Mouse (Mus musculus) stomach, embryonic 15.5 days (tissue): ENCODE data around the gene Btla. TPM values are rescaled to one million over a fixed set of nuclear protein-coding genes. Genes with fewer than 3 reads are reported as not detected.

Source experiments
- ATAC-seq: fragments of 200-750 bp; cut with Nextera tagmentation; 2 replicates; pipeline ENCODE4 v1.8.0; 2017; ENCODE audit warnings: low read depth, moderate number of reproducible peaks, moderate TSS enrichment; ENCODE audit not compliant: insufficient read depth, low FRiP score
- H3K27ac ChIP-seq: fragments of 300-500 bp; sonication (generic); 2 replicates; pipeline ENCODE4 v1.5.1; 2015; ENCODE audit warnings: mild to moderate bottlenecking, inconsistent platforms
- H3K27me3 ChIP-seq: fragments of 300-500 bp; sonication (generic); replicated peaks from 2 replicates; pipeline ENCODE4 v1.6.1; 2015; ENCODE audit warnings: inconsistent platforms
- H3K36me3 ChIP-seq: fragments of 300-500 bp; sonication (generic); 2 replicates; pipeline ENCODE4 v1.6.1; 2015; ENCODE audit warnings: inconsistent platforms
- H3K4me1 ChIP-seq: fragments of 300-500 bp; sonication (generic); 2 replicates; pipeline ENCODE4 v1.6.1; 2015; ENCODE audit warnings: inconsistent platforms
- H3K4me2 ChIP-seq: fragments of 300-500 bp; sonication (generic); 2 replicates; pipeline ENCODE4 v1.6.1; 2015; ENCODE audit warnings: mild to moderate bottlenecking, inconsistent platforms
- H3K4me3 ChIP-seq: fragments of 300-500 bp; sonication (generic); replicated peaks from 2 replicates; pipeline ENCODE4 v1.5.1; 2015; ENCODE audit warnings: inconsistent platforms
- H3K9ac ChIP-seq: fragments of 300-500 bp; sonication (generic); 2 replicates; pipeline ENCODE4 v1.6.1; 2015; ENCODE audit warnings: inconsistent platforms
- H3K9me3 ChIP-seq: fragments of 300-500 bp; sonication (generic); 2 replicates; pipeline ENCODE4 v1.6.1; 2016; ENCODE audit warnings: inconsistent platforms
- WGBS: fragments of 180-500 bp; shearing (Covaris S2); methylation state at CpG from one replicate; pipeline ENCODE4 v1.1.7; 2015; 5-methylcytosine and 5-hydroxymethylcytosine counted together
- polyA plus RNA-seq: library from polyadenylated mRNA; unstranded; fragments of >200 nt; fragmentation: Nextera tagmentation; extraction: Ambion mirVana; gene quantifications from 2 replicates; pipeline ENCODE4 v1.2.1, GENCODE M21; 2015

Gene Btla
- polyA plus RNA-seq, 1 experiment from 2014 or later: 0.33 TPM

DNA sequence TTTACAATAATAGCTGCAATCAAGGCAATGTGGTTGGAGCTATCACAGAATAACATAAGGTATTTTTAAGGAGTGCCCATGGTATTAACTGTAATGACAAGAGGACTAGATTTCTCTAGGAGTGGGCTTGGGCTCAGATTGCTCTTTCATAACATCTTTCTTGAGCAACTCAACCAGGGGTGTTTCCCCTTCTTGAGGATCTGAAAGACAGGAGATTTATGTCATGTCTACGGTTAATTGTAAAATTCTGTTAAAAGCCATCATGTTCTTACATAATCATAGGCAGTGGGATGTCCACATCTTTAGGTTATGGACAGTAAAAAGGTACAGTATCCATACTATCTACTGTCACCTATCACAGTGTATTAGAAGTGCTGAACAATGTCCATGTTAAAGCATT is 7.2 kb downstream of the Btla start:
- WGBS: 78% methylated on average over 1 of the region's 1 CpGs

DNA sequence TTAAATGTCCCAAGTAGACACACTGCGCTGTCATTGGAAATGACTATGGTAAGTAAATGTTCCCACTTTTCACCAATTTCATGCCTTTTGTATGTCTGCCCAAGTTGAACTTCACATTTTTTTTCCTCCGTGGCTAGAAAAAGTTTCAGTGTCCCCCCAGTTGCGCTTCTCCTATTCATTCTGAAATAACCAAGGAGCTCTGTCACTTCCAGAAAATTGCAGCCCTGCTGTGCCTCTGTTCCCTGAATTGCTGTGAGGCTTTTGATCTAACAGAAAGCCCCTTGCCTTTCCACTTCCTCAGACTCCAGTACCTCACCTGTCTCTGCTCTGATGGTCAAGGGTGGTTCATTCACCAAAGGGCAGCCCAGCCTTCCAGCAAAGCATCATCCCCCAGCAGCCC is 8.9 kb downstream of the Btla start:
- Histone ChIP-seq H3K27me3 (no peaks in the 10 kb centered on the region), H3K36me3 (no peaks in the 10 kb centered on the region), H3K9ac (no peak overlapping the region), H3K9me3 (no peaks in the 10 kb centered on the region), H3K4me1 (no peaks in the 10 kb centered on the region), H3K4me3 (no peak overlapping the region), H3K27ac (no peak overlapping the region), H3K4me2 (no peak overlapping the region)
- WGBS: 82% methylated on average over 3 of the region's 3 CpGs
- ATAC-seq: no peak

More for the DNA sequence above, 7.2 kb downstream of the Btla start:
- H3K27ac ChIP-seq: no peak overlapping the region
- H3K4me2 ChIP-seq: no peak overlapping the region
- no peaks in the 10 kb centered on the region for H3K4me1 ChIP-seq
- no peak overlapping the region for H3K9ac ChIP-seq
- H3K36me3 ChIP-seq: no peaks in the 10 kb centered on the region
- no peaks in the 10 kb centered on the region for H3K27me3 ChIP-seq
- H3K4me3 ChIP-seq: no peak overlapping the region
- H3K9me3 ChIP-seq: no peaks in the 10 kb centered on the region
- no peak for ATAC-seq

DNA sequence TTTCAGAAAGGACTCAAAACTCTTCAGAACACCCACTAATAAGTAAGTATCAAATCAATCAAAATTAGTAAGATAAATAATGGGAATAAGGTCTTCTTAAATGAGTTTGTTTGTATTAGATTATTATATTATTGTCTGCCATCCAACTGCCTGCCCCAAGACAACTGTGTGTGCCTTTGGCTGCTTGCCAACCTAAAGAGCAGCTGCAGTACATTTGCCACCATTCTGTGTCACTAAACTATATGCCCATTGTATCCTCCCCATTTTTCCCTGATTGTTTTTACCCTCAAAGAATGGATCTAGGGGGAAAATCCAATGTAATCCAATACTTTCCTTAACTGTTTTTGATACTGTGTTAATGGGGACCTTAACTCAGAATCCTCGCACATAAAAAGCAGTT is 18.6 kb downstream of the Btla start:
- Histone ChIP-seq H3K36me3 (no peaks in the 10 kb centered on the region), H3K4me1 (no peaks in the 10 kb centered on the region), H3K4me3 (no peak overlapping the region), H3K9me3 (no peaks in the 10 kb centered on the region), H3K27me3 (no peaks in the 10 kb centered on the region), H3K4me2 (no peak overlapping the region), H3K27ac (no peak overlapping the region), H3K9ac (no peak overlapping the region)
- WGBS: 60% methylated on average over 1 of the region's 1 CpGs
- ATAC-seq: no peak

DNA sequence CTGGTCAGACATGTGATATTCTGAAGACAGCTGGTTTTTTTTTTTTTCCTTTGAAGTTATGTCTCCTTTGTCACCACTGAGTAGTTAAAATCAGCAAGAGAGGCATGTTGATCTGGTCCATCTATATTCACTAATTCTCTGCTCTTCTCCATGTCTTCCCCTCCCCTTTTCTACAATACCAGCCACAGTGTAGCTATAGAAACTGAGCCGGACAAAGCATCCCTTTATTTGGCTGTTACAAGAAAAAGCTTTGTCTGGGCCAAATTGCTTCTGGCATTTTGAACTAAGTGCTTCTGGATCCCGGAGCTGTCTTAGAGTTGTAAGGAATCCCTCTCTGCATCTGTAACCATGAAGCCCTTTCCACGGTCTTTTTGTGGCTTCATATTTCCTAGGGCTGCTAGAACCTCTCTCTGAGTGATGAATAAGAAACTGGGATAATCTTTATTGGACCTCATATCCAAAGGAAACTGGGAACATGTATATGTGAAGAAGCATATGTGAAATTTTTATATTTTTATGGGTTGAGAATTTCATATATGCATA is 20.9 kb downstream of the Btla start:
- H3K9me3 ChIP-seq: no peaks in the 10 kb centered on the region
- no peak for ATAC-seq
- H3K4me2 ChIP-seq: no peak overlapping the region
- H3K27ac ChIP-seq: no peak overlapping the region
- no peaks in the 10 kb centered on the region for H3K27me3 ChIP-seq
- no peak overlapping the region for H3K4me3 ChIP-seq
- H3K4me1 ChIP-seq: no peaks in the 10 kb centered on the region
- WGBS: 67% methylated on average over 3 of the region's 3 CpGs
- H3K36me3 ChIP-seq: no peaks in the 10 kb centered on the region
- no peak overlapping the region for H3K9ac ChIP-seq

DNA sequence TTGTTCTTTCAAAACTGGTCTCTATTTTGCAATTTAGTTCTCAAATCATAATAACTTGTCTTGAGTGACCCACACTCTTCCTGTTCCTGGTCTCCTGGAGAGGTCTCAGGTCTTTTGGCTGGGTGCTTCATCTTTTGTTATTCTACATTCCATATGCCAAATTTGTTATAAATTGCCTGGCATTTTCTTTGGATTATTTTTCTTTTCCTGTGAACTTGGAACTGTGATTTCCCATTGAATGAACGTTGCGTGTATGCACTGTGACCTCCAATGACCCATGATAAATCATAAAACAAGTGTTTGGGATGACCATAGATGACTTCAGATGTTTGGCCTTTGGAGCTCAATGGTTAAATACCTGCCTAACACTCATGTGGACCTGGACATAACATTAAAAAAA is 25.6 kb downstream of the Btla start:
- Histone ChIP-seq H3K27me3 (no peaks in the 10 kb centered on the region), H3K4me2 (no peak overlapping the region), H3K9ac (no peak overlapping the region), H3K36me3 (no peaks in the 10 kb centered on the region), H3K4me3 (no peak overlapping the region), H3K27ac (no peak overlapping the region), H3K4me1 (no peaks in the 10 kb centered on the region), H3K9me3 (no peaks in the 10 kb centered on the region)
- no peak for ATAC-seq
- 72% methylated on average over 2 of the region's 2 CpGs for WGBS

DNA sequence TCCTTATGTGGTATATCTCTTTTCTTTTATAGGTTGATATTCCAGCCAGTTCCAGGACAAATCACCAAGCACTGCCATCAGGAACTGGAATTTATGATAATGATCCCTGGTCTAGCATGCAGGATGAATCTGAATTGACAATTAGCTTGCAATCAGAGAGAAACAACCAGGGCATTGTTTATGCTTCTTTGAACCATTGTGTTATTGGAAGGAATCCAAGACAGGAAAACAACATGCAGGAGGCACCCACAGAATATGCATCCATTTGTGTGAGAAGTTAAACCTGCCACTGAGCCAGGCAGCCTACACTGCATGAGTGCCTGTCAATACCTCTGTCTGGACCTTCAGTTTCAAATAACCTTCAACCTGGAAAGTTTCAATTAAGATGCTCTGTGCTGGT is 26.2 kb downstream of the Btla start:
- ATAC-seq: no peak
- no peak overlapping the region for H3K4me2 ChIP-seq
- no peaks in the 10 kb centered on the region for H3K27me3 ChIP-seq
- H3K4me1 ChIP-seq: no peaks in the 10 kb centered on the region
- no peak overlapping the region for H3K9ac ChIP-seq
- H3K4me3 ChIP-seq: no peak overlapping the region
- H3K9me3 ChIP-seq: no peaks in the 10 kb centered on the region
- no peaks in the 10 kb centered on the region for H3K36me3 ChIP-seq
- H3K27ac ChIP-seq: no peak overlapping the region

DNA sequence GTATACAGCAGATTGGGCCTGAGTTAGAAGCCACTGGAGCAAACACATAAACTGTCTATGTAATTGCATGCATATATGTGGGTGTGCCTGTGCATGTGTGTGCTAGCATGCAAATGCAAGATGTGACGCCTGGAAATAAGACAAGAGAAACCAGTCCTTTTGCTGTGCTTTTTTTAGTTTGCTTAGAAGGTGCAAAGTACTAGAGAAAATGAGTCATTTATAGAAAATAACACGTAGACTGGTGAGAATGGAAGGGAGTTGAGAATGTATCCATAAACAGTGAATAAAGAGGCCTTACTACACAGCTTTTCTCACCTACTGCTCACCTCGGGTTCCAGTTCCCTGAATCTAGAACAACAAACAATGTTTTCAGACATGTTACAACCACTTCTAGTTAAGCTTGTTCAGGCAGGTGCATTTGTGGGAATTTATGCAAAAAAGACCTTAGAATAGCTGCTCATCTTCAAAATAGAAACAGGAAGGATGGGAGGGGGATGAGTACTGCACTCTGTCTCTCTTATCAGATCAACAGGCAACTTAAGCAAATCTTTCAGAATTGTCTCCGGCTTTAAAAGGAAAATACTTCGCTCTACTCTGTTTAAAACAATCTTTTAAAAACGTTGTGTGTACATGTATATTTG is 27.8 kb downstream of the Btla start:
- no peak for ATAC-seq
- no peaks in the 10 kb centered on the region for H3K9me3 ChIP-seq
- no peak overlapping the region for H3K27ac ChIP-seq
- H3K4me2 ChIP-seq: no peak overlapping the region
- no peaks in the 10 kb centered on the region for H3K36me3 ChIP-seq
- 73% methylated on average over 6 of the region's 6 CpGs for WGBS
- no peak overlapping the region for H3K9ac ChIP-seq
- no peak overlapping the region for H3K4me3 ChIP-seq
- no peaks in the 10 kb centered on the region for H3K27me3 ChIP-seq
- H3K4me1 ChIP-seq: no peaks in the 10 kb centered on the region

DNA sequence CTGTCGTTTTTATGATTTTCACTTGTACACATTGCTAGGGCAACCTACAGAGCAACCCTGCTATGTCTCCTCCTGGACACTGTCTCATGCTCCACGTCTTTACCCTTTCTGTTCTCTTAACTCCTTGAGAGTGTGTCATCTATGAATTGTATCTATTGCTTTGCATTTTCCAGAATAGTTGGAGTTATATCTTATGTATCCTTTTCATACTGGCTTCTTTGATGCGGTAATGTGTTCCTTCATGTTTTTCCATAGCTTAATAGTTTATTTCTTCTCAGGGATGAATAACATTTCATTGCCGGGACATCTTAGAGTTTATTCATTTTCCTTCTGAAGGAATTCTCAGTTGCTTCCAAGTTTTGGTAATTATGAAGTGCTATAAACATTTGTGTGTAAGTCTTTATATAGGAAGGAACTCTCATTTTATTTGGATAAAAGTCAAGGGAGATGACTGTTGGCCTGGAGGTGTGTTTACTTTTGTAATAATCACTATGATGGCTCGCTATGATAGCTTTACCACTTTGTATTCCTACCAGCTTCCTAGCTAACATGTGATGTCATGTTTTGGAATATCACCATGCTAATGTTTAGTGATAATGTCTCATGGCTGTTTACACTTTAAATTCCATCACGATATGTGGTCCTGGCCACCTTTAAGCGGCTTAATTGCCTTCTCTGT is 31.2 kb downstream of the Btla start:
- Histone ChIP-seq H3K4me2 (no peak overlapping the region), H3K36me3 (no peaks in the 10 kb centered on the region), H3K27ac (no peak overlapping the region), H3K4me3 (no peak overlapping the region), H3K27me3 (no peaks in the 10 kb centered on the region), H3K9me3 (no peaks in the 10 kb centered on the region), H3K4me1 (no peaks in the 10 kb centered on the region), H3K9ac (no peak overlapping the region)
- 66% methylated on average over 7 of the region's 7 CpGs for WGBS
- ATAC-seq: no peak

DNA sequence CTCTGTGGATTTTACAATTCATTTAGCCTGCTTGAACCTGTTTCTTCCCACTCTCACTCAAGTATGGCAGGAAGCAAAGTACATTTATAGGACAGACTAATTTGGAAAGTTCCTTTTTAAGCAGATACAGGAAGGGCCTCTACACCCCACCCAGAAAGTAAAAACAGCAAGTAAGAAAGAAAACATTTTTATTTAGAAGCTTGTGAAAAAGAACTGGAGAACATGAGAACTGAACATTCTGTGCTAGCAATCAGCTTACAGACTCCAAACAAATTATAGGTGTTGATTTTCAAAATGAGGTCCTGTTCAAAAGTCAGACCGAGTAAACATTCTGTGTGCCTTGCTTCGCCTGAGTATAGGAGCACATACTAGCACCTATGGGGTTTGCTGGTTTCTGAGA is 32.8 kb downstream of the Btla start:
- Histone ChIP-seq H3K9me3 (no peaks in the 10 kb centered on the region), H3K4me3 (no peak overlapping the region), H3K36me3 (no peaks in the 10 kb centered on the region), H3K4me1 (no peaks in the 10 kb centered on the region), H3K9ac (no peak overlapping the region), H3K27me3 (no peaks in the 10 kb centered on the region), H3K4me2 (no peak overlapping the region), H3K27ac (no peak overlapping the region)
- WGBS: 78% methylated on average over 2 of the region's 2 CpGs
- ATAC-seq: no peak

DNA sequence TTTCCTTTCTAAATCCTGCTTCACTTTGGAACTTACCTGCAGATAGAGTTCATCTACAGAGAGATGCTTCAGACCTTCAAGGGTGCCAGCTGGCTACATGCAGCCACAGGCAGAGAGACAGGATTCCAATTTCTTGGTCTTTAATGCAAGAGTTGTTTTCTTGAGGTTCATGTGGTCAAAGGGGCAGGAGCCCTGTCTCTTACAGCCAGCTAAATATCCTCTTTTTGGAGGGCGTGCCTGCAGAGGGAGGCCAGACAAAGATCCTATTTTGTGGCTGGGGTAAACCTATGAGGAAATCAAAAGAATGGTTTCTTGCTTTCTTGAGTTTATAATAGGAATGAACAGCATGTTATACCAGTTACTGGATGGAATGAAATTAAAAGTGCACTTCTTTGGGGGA is 33.5 kb downstream of the Btla start:
- Histone ChIP-seq H3K9ac (no peak overlapping the region), H3K36me3 (no peaks in the 10 kb centered on the region), H3K27ac (no peak overlapping the region), H3K4me3 (no peak overlapping the region), H3K4me2 (no peak overlapping the region), H3K27me3 (no peaks in the 10 kb centered on the region), H3K4me1 (no peaks in the 10 kb centered on the region), H3K9me3 (no peaks in the 10 kb centered on the region)
- ATAC-seq: no peak
- WGBS: 88% methylated on average over 1 of the region's 1 CpGs

DNA sequence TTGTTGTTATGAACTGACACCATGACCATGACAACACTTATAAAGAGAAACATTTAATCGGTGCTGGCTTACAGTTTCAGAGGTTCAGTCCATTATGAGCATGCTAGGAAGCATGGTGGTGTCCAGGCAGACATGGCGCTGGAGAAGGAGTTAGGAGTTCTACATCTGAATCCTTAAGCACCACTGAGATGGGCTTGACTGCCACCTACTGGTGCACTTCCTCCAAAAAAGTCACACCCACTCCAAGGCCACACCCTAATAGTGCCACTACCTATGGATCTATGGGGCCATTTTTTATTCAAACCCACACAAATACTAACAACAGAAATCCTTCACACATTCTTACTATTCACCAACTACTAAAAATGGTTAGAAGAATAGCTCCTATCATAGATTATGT is 35.5 kb downstream of the Btla start:
- H3K9ac ChIP-seq: no peak overlapping the region
- no peaks in the 10 kb centered on the region for H3K36me3 ChIP-seq
- no peak overlapping the region for H3K4me3 ChIP-seq
- no peaks in the 10 kb centered on the region for H3K9me3 ChIP-seq
- H3K27me3 ChIP-seq: no peaks in the 10 kb centered on the region
- H3K4me2 ChIP-seq: no peak overlapping the region
- 86% methylated on average over 2 of the region's 2 CpGs for WGBS
- H3K4me1 ChIP-seq: no peaks in the 10 kb centered on the region
- ATAC-seq: no peak
- H3K27ac ChIP-seq: no peak overlapping the region

DNA sequence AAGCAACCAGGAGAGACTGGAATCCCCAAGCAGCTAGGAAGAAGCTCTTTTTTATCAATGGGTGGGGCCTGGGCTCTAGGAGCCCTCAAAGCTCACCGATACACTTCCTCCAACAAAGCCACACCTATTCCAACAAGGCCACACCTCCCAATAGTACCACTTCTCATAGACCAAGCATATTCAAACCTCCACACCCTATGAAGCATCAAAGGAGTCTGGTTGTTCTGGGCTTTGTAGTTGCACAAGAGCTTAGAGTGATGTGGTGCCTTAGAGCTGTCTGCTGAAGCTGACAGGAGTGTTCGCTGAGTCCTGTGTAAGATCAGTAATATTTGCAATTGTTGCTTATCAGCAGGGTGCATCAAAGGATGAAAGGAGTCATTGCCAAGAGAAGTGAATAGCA is 37.2 kb downstream of the Btla start:
- Histone ChIP-seq H3K27me3 (no peaks in the 10 kb centered on the region), H3K4me2 (no peak overlapping the region), H3K36me3 (no peaks in the 10 kb centered on the region), H3K9me3 (no peaks in the 10 kb centered on the region), H3K27ac (no peak overlapping the region), H3K4me3 (no peak overlapping the region), H3K4me1 (no peaks in the 10 kb centered on the region), H3K9ac (no peak overlapping the region)
- ATAC-seq: no peak
- 79% methylated on average over 2 of the region's 2 CpGs for WGBS

DNA sequence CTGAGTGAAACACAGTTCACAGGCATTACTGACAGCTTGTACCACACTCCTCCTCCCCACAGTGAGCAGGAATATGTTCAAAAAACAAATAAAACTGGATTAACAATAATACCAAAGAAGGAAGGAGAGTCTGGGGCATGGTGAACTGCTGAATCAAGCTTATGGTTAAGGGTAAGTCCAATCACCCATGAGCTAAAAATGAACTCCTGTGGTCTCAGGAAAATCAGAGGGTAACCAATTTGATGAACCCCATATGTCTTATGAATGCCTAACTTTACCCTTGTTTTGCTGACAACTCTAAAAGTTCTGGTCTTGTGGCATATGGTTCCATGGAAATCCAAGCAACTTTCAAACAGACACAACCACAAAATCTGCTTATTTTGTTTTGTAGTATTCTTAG is 37.9 kb downstream of the Btla start:
- no peaks in the 10 kb centered on the region for H3K4me1 ChIP-seq
- H3K4me2 ChIP-seq: no peak overlapping the region
- no peaks in the 10 kb centered on the region for H3K9me3 ChIP-seq
- H3K9ac ChIP-seq: no peak overlapping the region
- H3K27me3 ChIP-seq: no peaks in the 10 kb centered on the region
- no peak overlapping the region for H3K4me3 ChIP-seq
- H3K27ac ChIP-seq: no peak overlapping the region
- no peaks in the 10 kb centered on the region for H3K36me3 ChIP-seq
- no peak for ATAC-seq
